In genomic region chr16:93912808-93913207, GRCm38 (mm10) we compare ENCODE assay signal across 10 mouse cellular contexts.
"Had no signal": no experiment of that assay in that cellular context is flagged by ENCODE, and none has a peak within 500 bp of the region (broad histone marks: within the 10 kb centered on the region; RNA-seq: fewer than 3 reads in every experiment).

No protein-coding gene starts in this region.

- H3K9ac ChIP-seq: limb, embryonic 15.5 days; liver, embryonic 13.5 days; midbrain, embryonic 13.5 days; stomach, embryonic 15.5 days had no signal

- DNase-seq: layer of hippocampus, postnatal 36 days; liver, embryonic 13.5 days; lung, adult 2 months; lung, postnatal 36 days; right cerebral cortex, postnatal 14 days; thymus, adult 2 months; thymus, postnatal 36 days had no signal

- H3K9me3 ChIP-seq: limb, embryonic 15.5 days; liver, embryonic 13.5 days; midbrain, embryonic 13.5 days; stomach, embryonic 15.5 days had no signal

- H3K4me3 ChIP-seq: limb, embryonic 15.5 days; liver, embryonic 13.5 days; midbrain, embryonic 13.5 days; stomach, embryonic 15.5 days had no signal

- H3K36me3 ChIP-seq: limb, embryonic 15.5 days; liver, embryonic 13.5 days; midbrain, embryonic 13.5 days; stomach, embryonic 15.5 days had no signal

- H3K27ac ChIP-seq: limb, embryonic 15.5 days; liver, embryonic 13.5 days; midbrain, embryonic 13.5 days; stomach, embryonic 15.5 days had no signal

- H3K4me1 ChIP-seq: midbrain, embryonic 13.5 days had no signal

- H3K27me3 ChIP-seq: liver, embryonic 13.5 days; midbrain, embryonic 13.5 days; stomach, embryonic 15.5 days had no signal
